Mouse (Mus musculus) testis, adult 2 months (tissue): ENCODE measurements around the gene 4930568D16Rik.

Source experiments
- CTCF ChIP-seq: fragments of 200-500 bp; IDR thresholded peaks from 2 replicates; pipeline ENCODE4 v1.5.1; 2012; ENCODE audit warnings: low read depth, mild to moderate bottlenecking, inconsistent platforms, low read length, moderate library complexity; ENCODE audit not compliant: control insufficient read depth, insufficient read depth, insufficient replicate concordance
- POLR2A ChIP-seq: fragments of 200-500 bp; IDR thresholded peaks from 2 replicates; pipeline ENCODE4 v1.6.1; 2012; ENCODE audit warnings: low read depth, mild to moderate bottlenecking, inconsistent platforms, low read length, moderate library complexity; ENCODE audit not compliant: control insufficient read depth

DNA sequence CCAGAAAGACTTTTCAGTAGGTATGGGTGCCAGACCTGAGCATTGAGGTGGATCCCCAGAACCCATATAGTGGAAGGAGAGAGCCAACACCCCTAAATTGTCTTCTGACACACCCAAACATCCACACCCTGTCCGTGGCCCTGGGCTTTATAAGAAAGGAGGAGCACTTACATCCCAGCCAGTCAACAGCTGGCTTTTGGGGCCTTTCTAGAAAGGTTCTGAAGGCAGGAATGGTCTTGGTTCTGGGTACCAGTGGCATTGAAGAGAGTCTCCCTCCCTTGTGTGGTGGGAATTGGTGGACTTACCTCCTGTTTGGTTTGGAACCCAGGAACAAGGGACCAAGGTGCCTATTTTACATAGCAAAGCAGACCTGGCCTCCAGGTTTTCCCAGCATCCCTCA is 39.1 kb upstream of the 4930568D16Rik start:
- TF ChIP-seq CTCF (no peak), POLR2A (no peak)
